Mouse (Mus musculus) intestine, embryonic 16.5 days (tissue): Measurements from ENCODE around the gene D230025D16Rik. TPM values are rescaled to one million over a fixed set of nuclear protein-coding genes. Genes with fewer than 3 reads are reported as not detected.
"Not testable (repeated sequence)": the region's sequence is repeated elsewhere in the genome, so short reads cannot be mapped to it uniquely, and the experiment has no call there.

Experiments used
- ATAC-seq: fragments of 200-750 bp; cut with Nextera tagmentation; 2 replicates; pipeline ENCODE4 v1.8.0; 2017; ENCODE audit warnings: moderate TSS enrichment, moderate library complexity
- H3K27ac ChIP-seq: fragments of 300-500 bp; sonication (generic); 2 replicates; pipeline ENCODE4 v1.5.1; 2014; ENCODE audit warnings: mild to moderate bottlenecking, low read length
- H3K27me3 ChIP-seq: fragments of 300-500 bp; sonication (generic); replicated peaks from 2 replicates; pipeline ENCODE4 v1.6.1; 2014; ENCODE audit warnings: low read length, control low read depth, mixed read lengths; ENCODE audit not compliant: control insufficient read depth, insufficient read depth
- H3K36me3 ChIP-seq: fragments of 300-500 bp; sonication (generic); 2 replicates; pipeline ENCODE4 v1.6.1; 2014; ENCODE audit warnings: low read length, control low read depth; ENCODE audit not compliant: control insufficient read depth, insufficient read depth
- H3K4me1 ChIP-seq: fragments of 300-500 bp; sonication (generic); 2 replicates; pipeline ENCODE4 v1.6.1; 2014; ENCODE audit warnings: low read length, control low read depth, mixed read lengths; ENCODE audit not compliant: control insufficient read depth, insufficient read depth
- H3K4me2 ChIP-seq: fragments of 300-500 bp; sonication (generic); 2 replicates; pipeline ENCODE4 v1.6.1; 2014; ENCODE audit warnings: low read depth, low read length, control low read depth
- H3K4me3 ChIP-seq: fragments of 300-500 bp; sonication (generic); 2 replicates; pipeline ENCODE4 v1.5.1; 2014; ENCODE audit warnings: mild to moderate bottlenecking, low read length
- H3K9ac ChIP-seq: fragments of 300-500 bp; sonication (generic); 2 replicates; pipeline ENCODE4 v1.6.1; 2014; ENCODE audit warnings: low read depth, low read length
- H3K9me3 ChIP-seq: fragments of 300-500 bp; sonication (generic); 2 replicates; pipeline ENCODE4 v1.6.1; 2016; ENCODE audit warnings: low read length, control low read depth; ENCODE audit not compliant: control insufficient read depth
- WGBS: fragments of 180-500 bp; shearing (Covaris S2); extraction: QIAGEN DNeasy Blood & Tissue Kit; methylation state at CpG from one replicate; pipeline ENCODE4 v1.1.7; 2014; 5-methylcytosine and 5-hydroxymethylcytosine counted together
- polyA plus RNA-seq: library from polyadenylated mRNA; unstranded; fragments of >200 nt; fragmentation: Nextera tagmentation; extraction: Ambion mirVana; gene quantifications from 2 replicates; pipeline ENCODE4 v1.2.1, GENCODE M21; 2015

Gene D230025D16Rik
- polyA plus RNA-seq, 1 experiment from 2014 or later: 20.6 TPM

DNA sequence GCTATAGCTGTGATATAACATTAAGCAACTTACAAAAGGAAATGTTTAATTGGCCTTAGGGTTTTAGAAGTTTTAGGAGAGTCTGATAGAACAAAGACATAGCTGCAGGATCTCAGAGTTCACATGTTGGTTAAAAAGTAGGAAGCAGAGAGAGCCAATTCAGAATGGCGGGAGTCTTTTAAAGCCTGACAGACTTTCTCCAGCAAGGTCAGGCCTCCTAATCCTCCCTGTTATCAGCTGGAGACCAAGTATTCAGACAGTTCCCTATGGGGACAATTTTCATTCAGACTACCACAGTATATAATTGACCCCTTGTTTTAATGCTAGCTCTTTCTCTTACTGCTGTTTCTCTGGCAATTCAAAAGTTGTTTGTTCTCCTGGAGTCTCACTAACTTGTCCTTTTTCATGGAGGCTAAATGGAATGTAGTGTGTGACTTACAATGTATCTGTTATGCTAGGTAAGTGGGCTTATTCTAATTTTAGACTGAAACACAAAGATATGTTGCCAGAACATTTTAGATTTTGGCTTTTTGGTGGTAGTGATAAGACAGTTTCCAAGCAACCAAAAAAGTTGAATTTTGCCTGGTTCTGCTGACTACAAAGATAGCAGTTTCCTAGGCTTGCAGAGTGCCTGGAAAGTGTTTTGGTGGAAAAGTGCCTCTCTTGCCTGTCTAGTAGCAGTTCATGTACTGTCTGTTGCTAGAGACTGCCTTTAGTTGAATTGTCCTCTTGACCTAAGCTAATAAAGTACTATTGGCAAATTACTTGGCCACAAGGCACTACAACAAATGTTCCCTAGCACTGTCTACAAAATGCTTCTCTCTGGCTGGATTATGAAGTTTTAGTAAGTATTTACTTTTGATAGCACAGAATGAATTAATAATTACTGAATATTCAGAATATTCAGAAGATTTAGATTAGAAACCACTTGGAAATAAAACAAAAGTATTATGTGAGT lies 15.5 kb upstream of the D230025D16Rik start:
- 61% methylated on average over 1 of the region's 1 CpGs for WGBS
- Histone ChIP-seq H3K27me3 (no peaks in the 10 kb centered on the region), H3K36me3 (no peaks in the 10 kb centered on the region), H3K9ac (no peak overlapping the region), H3K27ac (no peak overlapping the region), H3K4me1 (no peaks in the 10 kb centered on the region), H3K4me2 (no peak overlapping the region), H3K4me3 (no peak overlapping the region), H3K9me3 (no peaks in the 10 kb centered on the region)
- no peak for ATAC-seq

- H3K27me3 ChIP-seq: no peaks in the 10 kb centered on the region
- no peaks in the 10 kb centered on the region for H3K4me1 ChIP-seq
- H3K27ac ChIP-seq: no peak overlapping the region
- no peak overlapping the region for H3K9ac ChIP-seq
- H3K36me3 ChIP-seq: no peaks in the 10 kb centered on the region
- no peak overlapping the region for H3K4me2 ChIP-seq
- 91% methylated on average over 5 of the region's 5 CpGs for WGBS
- no peaks in the 10 kb centered on the region for H3K9me3 ChIP-seq
- no peak for ATAC-seq
- no peak overlapping the region for H3K4me3 ChIP-seq
Observed at GRCm38 (mm10) chr8:105214104-105214503, 10.8 kb upstream of the D230025D16Rik start.

DNA sequence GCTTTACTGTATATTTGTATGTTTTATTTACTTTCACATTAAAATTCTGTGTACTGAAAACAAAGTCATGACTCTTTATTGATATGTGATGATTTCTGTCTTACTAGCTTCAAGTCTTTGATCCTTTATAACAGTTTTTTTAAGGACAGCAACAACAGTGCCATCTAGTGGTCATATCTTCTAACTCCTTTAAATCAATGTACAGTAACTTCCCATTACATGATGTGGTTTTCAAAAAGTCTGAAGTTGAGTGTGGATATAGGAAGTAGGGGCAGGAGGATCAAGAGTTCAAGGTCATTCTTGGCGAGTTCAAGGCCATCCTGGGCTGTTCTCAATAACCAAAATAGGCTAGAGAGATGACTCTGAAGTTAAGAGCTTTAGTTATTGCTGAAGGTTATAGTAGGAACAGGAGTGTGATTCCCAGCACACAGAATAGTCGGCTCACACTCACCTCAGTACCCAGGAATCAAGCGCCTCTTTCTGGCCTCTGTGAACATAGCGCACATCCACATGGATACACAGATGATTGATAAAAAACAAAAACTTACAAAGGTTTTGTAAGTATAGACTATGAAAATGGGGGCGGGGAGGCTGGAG lies 6.9 kb upstream of the D230025D16Rik start:
- ATAC-seq: peak; percentile 11; the same call in 1 of the 2 replicates
- Histone ChIP-seq H3K4me2 (no peak overlapping the region), H3K9me3 (no peaks in the 10 kb centered on the region), H3K4me3 (no peak overlapping the region), H3K36me3 (no peaks in the 10 kb centered on the region), H3K27ac (no peak overlapping the region), H3K27me3 (no peaks in the 10 kb centered on the region), H3K9ac (no peak overlapping the region), H3K4me1 (no peaks in the 10 kb centered on the region)
- WGBS: 79% methylated on average over 5 of the region's 5 CpGs

DNA sequence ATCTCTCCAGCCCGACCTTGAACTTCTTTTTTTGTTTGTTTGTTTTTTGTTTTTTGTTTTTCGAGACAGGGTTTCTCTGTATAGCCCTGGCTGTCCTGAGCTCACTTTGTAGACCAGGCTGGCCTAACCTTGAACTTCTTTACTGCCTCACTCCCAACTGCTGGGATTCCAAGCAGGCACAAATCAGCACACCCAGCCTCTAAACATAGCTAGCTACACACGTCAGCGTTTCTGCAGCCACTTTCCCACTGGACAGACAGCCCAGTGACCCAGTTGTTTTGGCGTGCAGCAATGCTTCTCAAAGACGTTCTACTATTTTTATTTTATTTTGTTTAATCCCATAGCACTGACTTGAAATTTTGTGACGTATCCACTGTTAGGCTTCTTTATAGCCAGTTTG lies 1.1 kb upstream of the D230025D16Rik start:
- 76% methylated on average over 7 of the region's 7 CpGs for WGBS
- Histone ChIP-seq H3K4me3 (no peak overlapping the region), H3K36me3 (no peaks in the 10 kb centered on the region), H3K9ac (peak overlapping the region; percentile 93), H3K9me3 (no peaks in the 10 kb centered on the region), H3K4me1 (peaks cover 14% of the 10 kb centered on the region), H3K27ac (no peak overlapping the region), H3K4me2 (no peak overlapping the region), H3K27me3 (no peaks in the 10 kb centered on the region)
- no peak for ATAC-seq

- H3K4me1 ChIP-seq: peaks cover 14% of the 10 kb centered on the region
- H3K9me3 ChIP-seq: no peaks in the 10 kb centered on the region
- H3K36me3 ChIP-seq: no peaks in the 10 kb centered on the region
- WGBS: under 1% methylated on average over 27 of the region's 27 CpGs
- peak overlapping the region; percentile 97 for H3K4me3 ChIP-seq
- ATAC-seq: no peak
- H3K27me3 ChIP-seq: no peaks in the 10 kb centered on the region
- peak overlapping the region; percentile 79 for H3K4me2 ChIP-seq
- peak overlapping the region; percentile 93 for H3K9ac ChIP-seq
- H3K27ac ChIP-seq: peak overlapping the region; percentile 93
Observed at GRCm38 (mm10) chr8:105225272-105225593, 288 bp downstream of the D230025D16Rik start.

GRCm38 (mm10) chr8:105225917-105226316 lies 972 bp downstream of the D230025D16Rik start:
- peaks cover 14% of the 10 kb centered on the region for H3K4me1 ChIP-seq
- H3K36me3 ChIP-seq: no peaks in the 10 kb centered on the region
- H3K4me2 ChIP-seq: peak overlapping the region; percentile 79
- H3K27me3 ChIP-seq: no peaks in the 10 kb centered on the region
- H3K9me3 ChIP-seq: no peaks in the 10 kb centered on the region
- 15% methylated on average over 6 of the region's 6 CpGs for WGBS
- peak; percentile 43 for ATAC-seq
- peak overlapping the region; percentile 93 for H3K9ac ChIP-seq
- 0 out of 2 replicates have a peak overlapping the region, but pooled peaks have one; percentile 93 for H3K27ac ChIP-seq
- H3K4me3 ChIP-seq: peak overlapping the region; percentile 97

DNA sequence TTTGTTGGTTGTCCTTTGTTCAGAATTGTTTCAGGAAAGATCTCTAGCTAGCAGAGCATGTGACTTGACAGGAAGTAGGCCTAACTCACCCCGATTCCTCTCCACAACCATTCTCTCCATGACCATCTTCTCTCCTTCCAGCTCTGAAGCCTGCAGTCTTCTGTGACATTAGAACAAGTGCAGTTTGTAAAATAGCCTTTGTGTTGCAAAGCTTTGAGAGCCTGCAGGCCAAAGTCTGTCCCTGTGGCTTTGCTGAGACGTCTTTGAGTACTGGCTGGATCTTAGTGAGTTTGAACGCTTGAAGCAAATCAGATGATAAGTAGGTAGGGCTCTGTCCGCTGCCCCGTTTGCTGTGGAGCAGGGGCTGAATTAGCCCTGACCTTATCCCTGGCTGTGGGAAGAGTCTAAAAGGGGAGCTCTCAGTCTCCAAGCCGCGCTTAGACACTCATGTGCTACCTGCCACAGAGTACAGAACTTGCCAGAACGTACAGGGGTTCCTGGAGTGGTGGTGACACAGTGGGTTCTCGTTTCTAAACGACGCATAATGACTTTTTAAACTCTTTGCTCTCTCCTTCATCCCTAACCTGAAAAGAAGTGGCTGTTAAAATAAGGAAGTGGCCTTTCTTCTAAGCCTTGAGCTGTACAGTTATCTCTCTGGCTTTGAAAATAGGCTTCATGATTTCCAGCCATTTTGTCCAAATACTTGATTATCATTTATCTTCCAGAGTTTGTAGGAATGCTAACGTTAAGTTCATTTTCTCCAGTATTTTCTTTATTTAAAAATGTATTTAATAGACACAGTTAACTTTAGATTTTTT lies 6.8 kb downstream of the D230025D16Rik start:
- no peak for ATAC-seq
- H3K27me3 ChIP-seq: no peaks in the 10 kb centered on the region
- WGBS: 79% methylated on average over 12 of the region's 12 CpGs

GRCm38 (mm10) chr8:105232321-105232693 lies 7.4 kb downstream of the D230025D16Rik start:
- not testable (repeated sequence) for H3K36me3 ChIP-seq, ATAC-seq, H3K27me3 ChIP-seq, H3K9ac ChIP-seq, H3K4me2 ChIP-seq, H3K4me1 ChIP-seq, H3K27ac ChIP-seq, H3K9me3 ChIP-seq, H3K4me3 ChIP-seq
- 90% methylated on average over 4 of the region's 4 CpGs for WGBS

More for the DNA sequence above, 6.8 kb downstream of the D230025D16Rik start:
- Histone ChIP-seq H3K9me3 (no peaks in the 10 kb centered on the region), H3K4me1 (peaks cover 5% of the 10 kb centered on the region; the same call in 1 of the 2 replicates), H3K27ac (no peak overlapping the region; the same call in 1 of the 2 replicates), H3K36me3 (peaks cover 8% of the 10 kb centered on the region; the same call in 1 of the 2 replicates), H3K4me2 (no peak overlapping the region), H3K4me3 (no peak overlapping the region), H3K9ac (no peak overlapping the region)
